Mouse (Mus musculus): ENCODE measurements around the gene Cdk5r1. TPM values are rescaled to one million over a fixed set of nuclear protein-coding genes. Genes with fewer than 3 reads are reported as not detected.

The Cdk5r1 gene
- total and polyA plus RNA-seq, 2 experiments from 2014 or later: 69.3 to 355 TPM

GRCm38 (mm10) chr11:80474846-80475245, 2.0 kb upstream of the Cdk5r1 start:
- Histone ChIP-seq H3K4me3 (ENCODE audit: low read length) (no peak overlapping the region), H3K36me3 (ENCODE audit: insufficient read depth, low read length) (peaks cover 10% of the 10 kb centered on the region), H3K4me1 (ENCODE audit: insufficient read depth, low read length) (no peaks in the 10 kb centered on the region), H3K9ac (replicated peaks; ENCODE audit: low read length) (no peak overlapping the region), H3K27me3 (ENCODE audit: insufficient read depth, low read length) (no peaks in the 10 kb centered on the region), H3K27ac (0 out of 2 replicates have a peak overlapping the region, but pooled peaks have one; percentile 20), H3K9me3 (ENCODE audit: low read length) (no peaks in the 10 kb centered on the region), H3K4me2 (ENCODE audit: low read depth, low read length) (no peak overlapping the region)
- ATAC-seq: no peak
- TF ChIP-seq CTCF (IDR thresholded peaks at IDR 0.05; ENCODE audit: low read depth): no peak
- 93% methylated on average over 11 of the region's 11 CpGs for WGBS
- no peak for DNase-seq (ENCODE audit: low spot score)

- no peak for ATAC-seq
- WGBS: 78% methylated on average over 9 of the region's 9 CpGs
- TF ChIP-seq CTCF (IDR thresholded peaks at IDR 0.05; ENCODE audit: low read depth): no peak
Observed at GRCm38 (mm10) chr11:80475544-80475943, 1.3 kb upstream of the Cdk5r1 start.

GRCm38 (mm10) chr11:80477341-80478199, 747 bp downstream of the Cdk5r1 start:
- Histone ChIP-seq H3K4me1 (ENCODE audit: insufficient read depth, low read length) (peaks cover 10% of the 10 kb centered on the region), H3K9me3 (ENCODE audit: low read length) (no peaks in the 10 kb centered on the region), H3K9ac (replicated peaks; ENCODE audit: low read length) (peak overlapping the region; percentile 95), H3K36me3 (ENCODE audit: insufficient read depth, low read length) (no peaks in the 10 kb centered on the region; the same call in 1 of the 2 replicates), H3K4me3 (ENCODE audit: low read length) (peak overlapping the region; percentile 91), H3K4me2 (ENCODE audit: low read depth, low read length) (peak overlapping the region; percentile 87), H3K27me3 (ENCODE audit: insufficient read depth, low read length) (no peaks in the 10 kb centered on the region), H3K27ac (peak overlapping the region; percentile 97)
- DNase-seq (ENCODE audit: low spot score) (peak; percentile 45), ATAC-seq (peak; percentile 16; the same call in 1 of the 2 replicates)
- TF ChIP-seq CTCF (IDR thresholded peaks at IDR 0.05; ENCODE audit: low read depth): no peak
- WGBS: 7% methylated on average over 55 of the region's 55 CpGs

More at GRCm38 (mm10) chr11:80475544-80475943, 1.3 kb upstream of the Cdk5r1 start:
- no peaks in the 10 kb centered on the region for H3K27me3 ChIP-seq (ENCODE audit: insufficient read depth, low read length)
- peak overlapping the region; percentile 97; the same call in 1 of the 2 replicates for H3K27ac ChIP-seq
- peaks cover 3% of the 10 kb centered on the region; the same call in 1 of the 2 replicates for H3K36me3 ChIP-seq (ENCODE audit: insufficient read depth, low read length)
- no peak for DNase-seq (ENCODE audit: low spot score)
- H3K9ac ChIP-seq (replicated peaks; ENCODE audit: low read length): no peak overlapping the region
- H3K4me3 ChIP-seq (ENCODE audit: low read length): no peak overlapping the region
- no peaks in the 10 kb centered on the region for H3K9me3 ChIP-seq (ENCODE audit: low read length)
- no peak overlapping the region for H3K4me2 ChIP-seq (ENCODE audit: low read depth, low read length)
- H3K4me1 ChIP-seq (ENCODE audit: insufficient read depth, low read length): no peaks in the 10 kb centered on the region

- ATAC-seq (no peak), DNase-seq (ENCODE audit: low spot score) (peak; percentile 46)
- H3K4me2 ChIP-seq (ENCODE audit: low read depth, low read length): peak overlapping the region; percentile 87
- no peaks in the 10 kb centered on the region for H3K27me3 ChIP-seq (ENCODE audit: insufficient read depth, low read length)
- H3K9me3 ChIP-seq (ENCODE audit: low read length): no peaks in the 10 kb centered on the region
- peak overlapping the region; percentile 95 for H3K9ac ChIP-seq (replicated peaks; ENCODE audit: low read length)
- TF ChIP-seq CTCF (IDR thresholded peaks at IDR 0.05; ENCODE audit: low read depth): no peak
- WGBS: 24% methylated on average over 14 of the region's 14 CpGs
- H3K4me1 ChIP-seq (ENCODE audit: insufficient read depth, low read length): peaks cover 21% of the 10 kb centered on the region
- H3K27ac ChIP-seq: peak overlapping the region; percentile 97
- H3K4me3 ChIP-seq (ENCODE audit: low read length): peak overlapping the region; percentile 91
- no peaks in the 10 kb centered on the region; the same call in 1 of the 2 replicates for H3K36me3 ChIP-seq (ENCODE audit: insufficient read depth, low read length)
Observed at GRCm38 (mm10) chr11:80478694-80479412, 2.0 kb downstream of the Cdk5r1 start.

GRCm38 (mm10) chr11:80479425-80479824, 2.6 kb downstream of the Cdk5r1 start:
- H3K27me3 ChIP-seq (ENCODE audit: insufficient read depth, low read length): no peaks in the 10 kb centered on the region
- WGBS: 35% methylated on average over 5 of the region's 5 CpGs
- peaks cover 25% of the 10 kb centered on the region for H3K4me1 ChIP-seq (ENCODE audit: insufficient read depth, low read length)
- peak overlapping the region; percentile 91 for H3K4me3 ChIP-seq (ENCODE audit: low read length)
- DNase-seq (ENCODE audit: low spot score) (peak; percentile 55), ATAC-seq (no peak)
- H3K9ac ChIP-seq (replicated peaks; ENCODE audit: low read length): peak overlapping the region; percentile 95
- H3K4me2 ChIP-seq (ENCODE audit: low read depth, low read length): peak overlapping the region; percentile 87
- no peaks in the 10 kb centered on the region for H3K9me3 ChIP-seq (ENCODE audit: low read length)
- peak overlapping the region; percentile 97 for H3K27ac ChIP-seq
- no peaks in the 10 kb centered on the region; the same call in 1 of the 2 replicates for H3K36me3 ChIP-seq (ENCODE audit: insufficient read depth, low read length)
- no peak for TF ChIP-seq CTCF (IDR thresholded peaks at IDR 0.05; ENCODE audit: low read depth)

GRCm38 (mm10) chr11:80479906-80480866, 3.4 kb downstream of the Cdk5r1 start:
- 42% methylated on average over 31 of the region's 31 CpGs for WGBS
- peak overlapping the region; percentile 87 for H3K4me2 ChIP-seq (ENCODE audit: low read depth, low read length)
- H3K27ac ChIP-seq: peak overlapping the region; percentile 97
- H3K9me3 ChIP-seq (ENCODE audit: low read length): no peaks in the 10 kb centered on the region
- H3K27me3 ChIP-seq (ENCODE audit: insufficient read depth, low read length): no peaks in the 10 kb centered on the region
- peaks cover 31% of the 10 kb centered on the region for H3K4me1 ChIP-seq (ENCODE audit: insufficient read depth, low read length)
- peak overlapping the region; percentile 91 for H3K4me3 ChIP-seq (ENCODE audit: low read length)
- no peaks in the 10 kb centered on the region; the same call in 1 of the 2 replicates for H3K36me3 ChIP-seq (ENCODE audit: insufficient read depth, low read length)
- peak overlapping the region; percentile 95 for H3K9ac ChIP-seq (replicated peaks; ENCODE audit: low read length)
- no peak for TF ChIP-seq CTCF (IDR thresholded peaks at IDR 0.05; ENCODE audit: low read depth)
- ATAC-seq: no peak
- no peak for DNase-seq (ENCODE audit: low spot score)

Data from hindbrain, postnatal 0 days (tissue).